Mouse (Mus musculus): ENCODE measurements at regions not wholly inside any gene's neighbourhood (a gene's known extent, or its start where the extent isn't known, plus 50 kb on each side); places are given as distances from the start of the nearest gene placed in this dataset.

GRCm38 (mm10) chr13:97705926-97706325, 54.5 kb downstream of the Gm10260 start:
- DNase-seq (ENCODE audit: low spot score in 2 of 2), result peak; percentile 69 to 83

- no peak for DNase-seq (ENCODE audit: low spot score in 2 of 2)
Observed at GRCm38 (mm10) chr13:97704541-97704940, 55.9 kb downstream of the Gm10260 start.

- no peak for DNase-seq (ENCODE audit: low spot score in 2 of 2)
Observed at GRCm38 (mm10) chr13:97698967-97699366, 61.5 kb downstream of the Gm10260 start.

- DNase-seq (ENCODE audit: low spot score in 2 of 2), result no peak
Observed at GRCm38 (mm10) chr13:97698317-97698716, 62.1 kb downstream of the Gm10260 start.

- DNase-seq (ENCODE audit: low spot score in 2 of 2), result no peak
Observed at GRCm38 (mm10) chr13:97697262-97697661, 63.2 kb downstream of the Gm10260 start.

GRCm38 (mm10) chr13:97695022-97695421, 65.4 kb downstream of the Gm10260 start:
- no peak for DNase-seq (ENCODE audit: low spot score in 2 of 2)

- DNase-seq (ENCODE audit: low spot score in 2 of 2), result no peak
Observed at GRCm38 (mm10) chr13:97694356-97694990, 66.0 kb downstream of the Gm10260 start.

GRCm38 (mm10) chr13:97688310-97688886, 72.0 kb downstream of the Gm10260 start:
- DNase-seq (ENCODE audit: low spot score in 2 of 2), result no peak

GRCm38 (mm10) chr13:97683836-97684235, 76.6 kb downstream of the Gm10260 start:
- no peak for DNase-seq (ENCODE audit: low spot score in 2 of 2)

GRCm38 (mm10) chr13:97681228-97681987, 79.0 kb downstream of the Gm10260 start:
- DNase-seq (ENCODE audit: low spot score in 2 of 2), result no peak

GRCm38 (mm10) chr13:97680283-97680896, 80.0 kb downstream of the Gm10260 start:
- DNase-seq (ENCODE audit: low spot score in 2 of 2), result no peak

GRCm38 (mm10) chr13:97678991-97679390, 81.4 kb downstream of the Gm10260 start:
- DNase-seq (ENCODE audit: low spot score in 2 of 2), result no peak

GRCm38 (mm10) chr13:97676536-97677048, 83.8 kb downstream of the Gm10260 start:
- no peak for DNase-seq (ENCODE audit: low spot score in 2 of 2)

- no peak for DNase-seq (ENCODE audit: low spot score in 2 of 2)
Observed at GRCm38 (mm10) chr13:97673107-97673506, 87.3 kb downstream of the Gm10260 start.

- no peak for DNase-seq (ENCODE audit: low spot score in 2 of 2)
Observed at GRCm38 (mm10) chr13:97672038-97672675, 88.3 kb downstream of the Gm10260 start.

GRCm38 (mm10) chr13:97669366-97669765, 91.1 kb downstream of the Gm10260 start:
- DNase-seq (ENCODE audit: low spot score in 2 of 2), result no peak

- DNase-seq (ENCODE audit: low spot score in 2 of 2), result no peak
Observed at GRCm38 (mm10) chr13:97668910-97669309, 91.5 kb downstream of the Gm10260 start.

- peak; percentile 41 to 66 for DNase-seq (ENCODE audit: low spot score in 2 of 2)
Observed at GRCm38 (mm10) chr13:97667313-97667712, 93.1 kb downstream of the Gm10260 start.

GRCm38 (mm10) chr13:97666761-97667160, 93.7 kb downstream of the Gm10260 start:
- DNase-seq (ENCODE audit: low spot score in 2 of 2), result peak in 1 of 2 experiments; percentile 19

GRCm38 (mm10) chr13:97665226-97665625, 95.2 kb downstream of the Gm10260 start:
- DNase-seq (ENCODE audit: low spot score in 2 of 2), result no peak

GRCm38 (mm10) chr13:97662741-97663140, 97.7 kb downstream of the Gm10260 start:
- no peak for DNase-seq (ENCODE audit: low spot score in 2 of 2)

- no peak for DNase-seq (ENCODE audit: low spot score in 2 of 2)
Observed at GRCm38 (mm10) chr13:97656618-97657017, 103.8 kb downstream of the Gm10260 start.

Measured in right cerebral cortex, postnatal 36 days (tissue).